Mouse (Mus musculus): ENCODE data around the gene Ntrk3. TPM values are rescaled to one million over a fixed set of nuclear protein-coding genes. Genes with fewer than 3 reads are reported as not detected.

Ntrk3 gene
- total RNA-seq, 2 experiments from 2014 or later: 26.7 to 52.1 TPM

DNA sequence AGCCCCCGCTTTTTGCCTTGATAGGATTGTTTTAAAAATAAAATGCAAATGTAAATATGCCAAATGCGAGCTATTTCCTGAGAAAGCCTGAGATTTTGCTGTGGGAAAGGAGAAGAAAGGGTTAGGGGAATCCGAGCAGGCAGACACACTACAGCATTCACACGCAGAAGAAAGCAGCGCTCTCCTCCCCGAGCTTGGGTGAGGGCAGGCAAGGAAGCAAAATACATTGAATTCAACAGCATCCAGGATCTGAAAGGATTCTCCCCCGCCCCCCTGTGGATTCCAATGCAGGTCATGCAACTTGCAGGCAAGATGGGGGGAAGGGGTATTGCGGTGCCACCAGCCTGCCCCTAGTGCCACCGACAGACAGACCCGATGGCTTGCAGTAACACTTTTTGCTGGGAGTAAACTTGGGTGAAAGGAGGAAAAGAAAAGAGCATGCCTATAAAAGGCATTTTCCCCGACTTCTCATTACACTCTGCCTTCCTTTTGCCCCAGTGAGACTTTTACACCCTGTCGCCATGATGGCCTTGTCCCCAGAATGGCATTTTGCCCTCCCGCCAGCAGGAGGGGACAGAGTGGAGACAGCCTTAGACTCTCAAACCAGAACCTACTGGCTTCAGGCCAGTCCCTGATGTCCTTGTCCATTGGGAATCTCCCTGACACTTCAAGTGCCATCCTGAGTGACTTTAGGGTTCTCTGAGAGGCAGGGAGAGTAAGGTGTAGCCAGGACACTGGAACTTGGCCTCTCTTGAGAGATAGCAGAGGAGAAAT is 158.2 kb downstream of the Ntrk3 start:
- peak; percentile 77 for DNase-seq

DNA sequence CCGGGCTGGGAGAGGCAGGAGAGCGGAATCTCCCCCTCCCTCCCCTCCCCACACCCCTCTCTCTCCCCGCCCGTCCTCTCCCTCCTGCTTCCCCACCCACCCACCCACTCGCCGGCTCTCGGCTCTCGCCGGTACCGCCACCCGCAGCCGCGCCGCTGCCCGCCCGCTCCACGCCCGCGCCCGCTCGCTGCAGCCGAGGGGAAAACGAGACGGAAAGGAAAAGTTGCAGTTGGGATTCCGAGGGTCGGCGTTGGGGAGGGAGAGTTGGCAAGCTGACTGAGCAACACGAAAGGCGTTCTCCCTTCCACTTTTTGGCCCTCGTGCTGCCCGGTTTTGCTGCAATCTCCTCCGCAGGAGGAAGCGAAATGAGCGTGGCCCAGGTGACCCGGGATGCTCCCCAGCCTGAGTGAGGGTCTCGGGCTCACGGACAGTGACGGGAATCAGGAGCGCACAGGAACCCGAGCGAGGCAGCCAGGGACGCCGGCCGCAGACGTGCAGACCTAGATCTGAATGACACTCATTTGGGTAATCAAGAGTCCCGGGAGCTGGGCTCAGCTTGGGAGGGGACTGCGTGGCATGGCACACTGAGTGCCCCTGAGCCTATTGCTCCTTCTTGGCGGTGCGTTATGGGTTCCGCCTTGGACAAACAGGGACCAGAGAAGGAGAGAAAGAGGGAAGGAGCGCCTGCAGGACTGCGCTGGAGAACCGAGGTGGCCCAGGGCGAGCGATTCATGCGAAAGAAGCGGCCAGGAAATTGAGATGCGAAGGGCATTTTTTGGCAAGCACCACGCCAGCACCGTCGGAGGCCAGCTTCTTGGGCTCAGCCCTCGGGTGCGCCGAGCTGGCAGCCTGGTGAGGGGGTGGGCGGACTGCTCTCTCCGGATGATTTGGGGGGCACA is 159.1 kb downstream of the Ntrk3 start:
- peak; percentile 39 for DNase-seq

DNA sequence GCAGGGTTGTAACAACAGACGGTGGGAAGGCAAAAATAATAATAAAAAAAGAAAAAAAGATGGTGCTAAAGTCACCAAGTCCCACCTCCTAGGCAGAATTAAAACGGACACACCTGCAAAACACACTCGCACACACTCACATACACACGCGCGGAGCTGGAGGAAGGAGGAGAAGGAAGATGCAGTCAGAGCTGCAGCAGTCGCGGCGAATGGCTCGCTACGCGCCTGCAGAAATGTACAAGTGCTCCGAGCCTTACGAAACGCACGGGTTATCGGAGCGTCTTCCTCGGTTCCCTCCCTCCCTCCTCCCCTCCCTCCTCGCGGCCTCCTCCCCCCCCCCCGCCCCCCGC is 159.7 kb downstream of the Ntrk3 start:
- DNase-seq: peak; percentile 41

DNA sequence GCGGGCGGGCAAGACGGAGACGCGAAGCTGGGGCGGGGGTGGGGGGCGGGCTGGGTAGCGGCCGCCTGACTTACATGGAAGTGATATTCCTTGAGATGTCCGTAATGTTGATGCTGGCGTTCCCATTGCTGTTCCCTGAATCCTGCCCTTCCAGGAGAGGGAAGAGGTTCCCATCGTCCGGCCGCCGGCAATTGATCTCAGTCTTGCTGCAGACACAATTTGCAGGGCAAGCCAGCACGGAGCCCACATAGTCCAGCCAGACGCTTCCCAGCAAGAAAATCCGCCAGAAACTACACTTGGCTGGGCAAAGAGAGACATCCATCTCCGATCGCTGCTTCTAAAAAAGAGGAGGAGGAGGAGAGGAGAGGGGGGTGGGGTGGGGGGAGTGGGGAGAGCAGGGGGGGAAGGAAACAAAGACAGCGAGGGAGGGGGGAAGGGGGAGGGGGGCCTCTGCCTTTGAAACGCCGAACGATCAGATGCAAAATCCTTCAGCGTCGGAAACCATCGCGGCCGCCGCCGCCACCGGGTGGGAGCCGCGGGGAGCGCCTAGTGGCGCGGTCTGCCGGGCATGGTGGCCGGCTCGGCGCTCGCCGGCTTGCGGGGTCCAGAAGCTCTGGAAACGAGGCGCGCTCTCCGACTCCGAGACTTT is 160.2 kb downstream of the Ntrk3 start:
- no peak for DNase-seq

DNA sequence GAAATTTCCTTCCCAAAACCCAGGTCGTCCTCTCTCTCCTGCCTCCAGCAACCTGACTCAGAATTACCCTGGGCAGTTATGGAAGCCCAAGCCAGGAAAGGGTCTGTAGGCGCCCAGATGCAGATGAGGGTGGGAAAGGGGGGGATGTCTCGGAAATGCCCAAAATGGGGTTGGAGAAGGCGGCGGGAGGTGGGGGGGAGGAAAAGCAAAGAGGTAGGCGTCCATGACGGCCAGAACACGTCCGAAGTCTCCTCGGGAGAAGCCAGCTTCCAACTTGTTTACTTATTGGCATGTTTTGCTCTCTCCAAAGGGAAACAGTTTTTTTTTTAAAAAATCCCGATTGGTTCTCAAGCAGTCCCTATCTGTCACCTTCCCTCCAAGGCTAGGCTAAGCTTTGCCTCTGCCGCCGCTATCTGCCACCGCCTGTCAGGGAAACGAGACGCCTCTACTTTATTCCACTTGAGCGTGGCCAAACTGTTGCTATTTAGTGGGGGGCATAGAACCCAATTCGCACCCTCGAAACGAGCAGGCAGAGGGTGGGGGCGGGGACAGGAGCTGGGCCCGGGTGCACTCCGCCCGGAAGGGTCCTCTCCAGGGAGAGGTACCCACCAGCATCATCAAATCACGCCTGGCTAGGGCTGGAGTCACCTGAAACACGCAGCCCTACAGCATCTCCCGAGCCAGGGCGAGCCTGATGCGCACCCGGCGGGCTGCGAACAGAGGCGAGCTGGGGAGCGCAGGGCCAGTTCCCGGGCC is 160.9 kb downstream of the Ntrk3 start:
- peak; percentile 74 for DNase-seq

DNA sequence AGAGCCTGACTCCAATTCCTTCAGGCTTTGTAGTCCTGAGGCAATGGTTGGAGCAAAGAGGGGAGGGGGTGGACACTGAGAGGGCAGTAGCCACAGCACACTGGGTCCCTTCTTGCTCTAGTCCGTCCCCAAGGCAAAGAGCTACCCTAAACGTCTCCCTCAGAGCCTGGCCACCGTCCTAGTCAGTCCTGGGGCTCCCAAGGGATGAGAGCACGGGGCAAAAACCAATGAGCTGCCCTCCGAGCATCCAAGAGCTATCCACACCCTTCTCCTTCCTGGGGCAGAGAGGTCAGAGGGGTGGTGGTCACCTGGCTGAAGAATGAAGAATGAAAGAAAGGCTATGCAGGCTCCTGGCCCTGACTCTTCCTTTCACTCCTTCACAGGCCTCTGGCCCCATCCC is 161.6 kb downstream of the Ntrk3 start:
- no peak for DNase-seq

DNA sequence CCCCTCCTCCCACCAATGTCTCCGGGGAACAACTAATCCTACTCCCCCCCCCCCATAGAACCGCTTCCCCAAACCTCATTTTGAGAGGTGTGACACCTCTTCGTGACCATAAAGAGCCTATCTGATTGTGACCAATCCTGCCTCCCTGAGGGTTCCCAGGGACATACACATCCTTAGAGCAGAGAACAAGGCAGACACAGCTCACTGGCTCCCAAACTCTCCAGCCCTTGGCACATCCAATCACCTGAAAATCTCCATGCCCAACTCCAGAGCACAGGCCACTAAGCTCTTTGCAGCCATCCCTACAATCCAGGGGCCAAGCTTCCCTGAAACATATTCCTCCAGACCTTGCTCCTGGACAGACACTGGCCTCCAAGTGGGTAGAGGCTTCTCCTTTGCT is 162.3 kb downstream of the Ntrk3 start:
- DNase-seq: no peak

DNA sequence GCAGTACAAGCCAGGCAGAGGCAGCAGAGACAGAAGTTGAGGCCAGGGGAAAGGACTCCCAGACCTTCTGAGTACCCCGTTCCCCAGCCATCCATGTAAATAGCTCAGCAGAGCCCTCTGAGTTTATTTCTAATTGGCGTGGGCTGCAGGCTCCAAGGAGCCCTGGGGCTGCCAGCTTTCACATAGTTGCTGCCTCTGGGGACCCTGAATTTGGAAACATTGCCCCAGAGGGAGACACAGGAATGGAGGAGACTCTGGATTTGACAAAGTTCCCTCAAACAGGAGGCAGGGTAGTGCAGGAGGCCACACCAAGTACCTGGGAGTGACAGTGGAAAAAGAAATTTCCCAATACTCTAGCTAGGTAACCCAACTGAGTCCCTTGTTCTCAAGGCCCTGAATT is 166.6 kb downstream of the Ntrk3 start:
- DNase-seq: peak; percentile 70

DNA sequence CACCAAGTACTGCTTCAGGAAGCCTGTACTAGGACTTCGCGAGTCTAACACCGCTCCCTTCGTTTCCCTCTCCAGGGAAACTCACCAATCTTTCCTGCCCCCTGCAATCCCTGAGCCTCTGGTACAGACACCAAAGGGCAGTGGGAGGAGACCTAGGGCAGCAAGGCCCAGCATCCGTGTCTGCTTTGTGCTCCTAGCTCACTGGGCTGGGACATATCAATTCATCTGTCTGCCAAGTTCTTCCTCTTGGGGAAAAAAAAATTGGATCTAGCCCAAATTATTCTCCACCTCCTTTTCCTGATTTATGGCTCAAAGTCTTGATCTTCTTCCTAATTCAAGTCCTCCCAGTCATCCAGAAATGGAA is 168.6 kb downstream of the Ntrk3 start:
- DNase-seq: no peak

DNA sequence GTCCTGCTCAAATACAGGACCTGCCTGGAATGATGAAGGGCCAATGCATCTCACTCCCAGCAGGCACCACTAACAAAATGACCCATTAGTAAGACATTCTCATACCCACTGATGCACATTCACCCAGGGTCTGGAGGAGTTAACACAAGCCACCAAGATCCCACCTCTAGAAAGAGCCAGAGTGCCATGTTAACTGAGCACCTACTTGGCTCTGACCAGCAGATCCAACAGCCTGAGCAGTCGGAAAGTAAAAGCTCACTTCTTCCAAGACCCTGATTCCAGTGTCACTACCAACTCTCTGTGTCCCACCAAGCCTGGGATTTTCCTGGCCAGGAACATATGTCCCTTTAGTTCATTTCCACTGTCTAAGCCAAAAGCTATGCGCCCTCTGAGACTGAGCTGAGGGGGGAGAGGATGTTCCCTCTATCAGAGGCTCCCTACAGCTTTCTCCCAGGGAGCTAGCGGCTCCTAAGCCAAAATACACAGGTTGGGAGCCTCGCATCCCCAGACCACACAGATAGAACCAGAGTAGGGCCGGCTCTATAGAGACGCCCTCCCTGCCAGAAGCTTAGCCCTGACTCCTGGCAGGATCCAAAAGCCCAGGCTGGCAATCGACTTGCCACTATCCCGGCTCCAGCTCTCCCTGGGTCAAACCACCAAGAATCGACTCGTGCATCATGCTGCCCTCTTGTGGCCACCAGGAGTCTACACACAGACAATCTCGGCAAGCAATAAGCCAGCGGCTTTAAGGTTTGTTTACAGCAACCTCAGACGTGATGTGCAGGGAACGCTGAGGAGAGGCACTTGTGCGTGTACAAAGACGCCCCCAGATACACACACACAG is 169.2 kb downstream of the Ntrk3 start:
- DNase-seq: peak; percentile 82

DNA sequence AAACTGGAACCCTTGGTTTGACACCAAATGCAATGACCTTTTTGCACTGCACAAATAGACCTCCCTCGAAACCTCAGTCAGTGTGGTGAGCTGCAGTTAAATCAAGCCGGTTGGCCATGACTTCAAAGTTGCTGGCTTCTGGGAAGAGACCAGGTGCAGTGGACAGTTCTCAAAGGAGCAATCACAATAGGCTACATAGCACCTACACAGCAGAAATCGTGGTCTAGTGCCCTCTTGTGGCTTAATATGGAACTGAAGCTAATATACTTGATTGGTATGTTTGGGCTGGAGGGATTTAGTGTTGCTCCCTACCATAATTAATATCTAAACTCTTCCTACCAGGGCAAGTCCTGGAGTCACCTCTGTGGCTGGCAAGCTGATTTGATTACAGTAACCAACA is 171.2 kb downstream of the Ntrk3 start:
- DNase-seq: peak; percentile 51

DNA sequence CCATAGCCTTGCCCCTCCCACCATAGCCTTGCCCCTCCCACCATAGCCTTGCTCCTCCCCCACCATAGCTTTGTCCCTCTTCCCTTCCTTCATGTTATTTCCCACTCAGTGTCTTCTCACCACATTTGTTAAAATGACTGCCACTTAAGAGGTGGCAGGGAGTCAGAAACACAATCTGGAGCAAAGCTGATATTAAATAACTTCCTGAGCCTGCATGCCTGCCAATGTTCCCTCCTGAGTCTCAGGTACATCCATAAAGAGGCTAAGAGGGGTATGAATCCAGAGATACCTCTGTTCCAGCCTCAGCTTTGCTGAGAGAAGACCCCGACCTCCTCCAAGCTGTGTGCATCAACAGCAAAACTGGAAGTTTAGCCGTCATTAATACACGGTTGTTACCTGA is 172.4 kb downstream of the Ntrk3 start:
- DNase-seq: no peak

DNA sequence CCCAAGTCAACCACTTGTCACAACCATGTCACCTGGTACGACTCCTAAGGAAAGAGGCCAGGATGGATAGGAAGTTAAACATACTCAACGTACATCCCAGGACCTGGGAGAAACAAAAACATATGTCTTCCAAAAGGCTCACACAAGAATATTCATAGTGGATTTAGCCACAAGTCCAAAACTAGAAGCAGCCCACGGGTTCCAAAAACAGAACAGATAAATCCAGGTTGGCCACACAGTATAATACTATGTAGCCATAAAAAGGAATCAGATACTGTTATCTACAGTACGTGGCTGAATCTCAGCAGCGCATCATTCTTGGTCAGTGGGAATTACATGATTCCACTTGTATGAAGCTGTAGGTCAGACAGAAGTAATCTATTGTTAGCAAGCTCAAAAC is 179.3 kb downstream of the Ntrk3 start:
- no peak for DNase-seq

DNA sequence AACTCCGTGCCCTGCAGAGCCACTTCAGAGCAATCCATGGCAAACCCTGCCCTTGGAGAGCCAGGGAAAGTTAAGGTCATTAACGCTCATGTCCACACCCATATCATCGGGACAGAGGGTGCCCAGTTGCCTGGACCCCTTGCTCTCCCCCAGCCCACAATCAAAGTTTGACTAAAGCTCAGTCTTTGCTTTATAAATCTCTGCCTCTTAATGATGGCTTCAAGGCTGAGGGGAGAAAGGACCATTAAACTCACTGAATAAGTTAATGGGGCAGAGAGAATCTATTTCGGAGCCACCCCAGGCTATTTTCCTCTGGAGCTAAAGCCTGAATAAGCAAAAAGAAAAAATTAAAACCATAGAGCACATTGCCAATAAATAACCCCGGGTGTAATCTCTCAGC is 182.3 kb downstream of the Ntrk3 start:
- DNase-seq: no peak

DNA sequence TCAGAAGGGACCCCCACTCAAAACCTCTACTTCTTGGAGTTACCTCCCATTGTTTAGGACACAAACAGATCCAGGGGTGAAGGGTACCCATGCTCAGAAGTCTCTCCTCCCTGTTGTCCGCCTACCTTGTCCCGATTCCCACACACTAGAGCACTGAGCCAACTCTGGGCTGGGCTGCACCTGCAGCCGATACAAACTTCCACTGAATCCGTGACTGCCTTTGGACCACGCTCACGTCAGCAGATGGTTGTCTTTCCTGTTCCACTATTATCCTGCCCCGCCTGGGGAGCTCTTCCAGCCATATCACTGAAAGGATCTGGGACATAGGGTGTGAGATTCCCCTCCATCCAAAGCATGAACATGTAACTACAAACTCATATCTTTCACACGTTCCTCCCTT is 188.4 kb downstream of the Ntrk3 start:
- DNase-seq: no peak

DNA sequence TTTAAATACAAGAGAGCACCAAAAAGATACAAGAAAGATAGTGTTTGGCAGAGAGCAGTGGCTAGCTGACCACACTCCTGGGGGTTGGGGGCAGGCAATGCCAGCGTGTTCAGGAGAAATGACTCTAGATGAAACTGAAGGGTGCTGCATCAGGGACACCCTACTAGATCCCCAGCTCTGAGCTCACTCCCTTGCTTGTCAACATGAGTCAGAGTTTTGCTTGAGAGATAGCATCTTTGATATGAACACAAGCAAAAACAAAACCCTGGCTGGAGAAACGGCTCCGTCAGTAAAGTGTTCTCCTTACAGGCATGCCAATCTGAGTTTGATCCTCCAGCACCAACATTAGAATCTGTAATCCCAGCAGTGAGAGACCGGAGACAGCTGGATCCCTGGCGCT is 189.1 kb downstream of the Ntrk3 start:
- DNase-seq: no peak

DNA sequence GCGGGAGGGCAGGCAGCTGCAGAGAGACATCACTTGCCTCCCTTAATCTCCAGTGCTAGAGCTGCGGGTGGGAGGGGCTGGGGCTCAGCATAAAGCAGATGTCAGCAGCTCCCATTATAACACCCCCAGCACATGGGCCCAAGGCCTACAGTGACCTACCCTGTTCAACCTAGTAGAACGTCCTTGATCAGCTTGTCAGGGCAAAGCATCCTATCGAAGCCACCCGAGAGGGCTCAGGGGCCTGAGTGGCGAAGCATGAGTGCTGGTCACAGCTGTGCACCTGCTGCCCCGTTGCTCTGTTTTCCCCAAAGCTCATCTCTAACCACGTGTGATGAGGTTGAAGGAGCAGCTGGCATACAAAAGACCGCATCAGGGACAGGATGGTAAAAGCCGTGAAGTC is 191.3 kb downstream of the Ntrk3 start:
- no peak for DNase-seq

DNA sequence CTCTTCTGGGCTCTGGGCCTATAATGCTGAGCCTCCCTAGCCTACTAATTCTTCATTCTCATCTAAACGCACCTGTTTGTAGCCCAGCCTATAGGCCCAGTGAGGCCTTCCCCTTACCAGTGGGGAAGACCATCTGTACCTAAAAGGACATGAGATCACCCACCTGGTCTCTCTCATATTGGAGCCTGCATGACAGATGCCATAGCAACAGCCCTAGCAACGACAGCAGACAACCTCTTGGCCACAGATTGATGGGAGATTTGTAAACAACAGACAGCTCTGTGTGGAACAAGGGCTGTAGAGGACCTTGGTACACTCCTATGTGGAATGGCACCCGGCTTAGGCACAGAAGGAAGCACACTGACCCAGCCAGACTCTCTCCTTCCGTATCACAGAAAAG is 195.3 kb downstream of the Ntrk3 start:
- no peak for DNase-seq

DNA sequence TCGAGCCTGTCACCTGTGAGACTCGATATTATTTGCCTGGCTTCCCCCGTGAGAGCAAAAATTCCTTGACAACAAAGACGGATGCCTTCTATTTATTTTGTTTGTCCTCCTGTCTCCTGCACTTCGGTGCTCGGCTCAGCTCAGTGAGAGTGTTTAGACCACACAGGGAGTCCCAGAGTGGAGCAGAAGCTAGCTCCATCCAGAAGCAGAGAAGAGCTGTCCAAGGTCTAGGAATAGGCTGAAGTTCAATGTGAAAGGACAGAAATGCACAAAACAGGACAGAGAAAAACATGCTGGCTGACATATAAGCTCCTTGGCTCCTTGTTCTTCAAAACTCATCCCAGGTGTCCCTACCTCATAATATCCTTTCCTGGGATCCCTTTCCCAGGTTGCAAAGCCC is 207.5 kb downstream of the Ntrk3 start:
- no peak for DNase-seq

DNA sequence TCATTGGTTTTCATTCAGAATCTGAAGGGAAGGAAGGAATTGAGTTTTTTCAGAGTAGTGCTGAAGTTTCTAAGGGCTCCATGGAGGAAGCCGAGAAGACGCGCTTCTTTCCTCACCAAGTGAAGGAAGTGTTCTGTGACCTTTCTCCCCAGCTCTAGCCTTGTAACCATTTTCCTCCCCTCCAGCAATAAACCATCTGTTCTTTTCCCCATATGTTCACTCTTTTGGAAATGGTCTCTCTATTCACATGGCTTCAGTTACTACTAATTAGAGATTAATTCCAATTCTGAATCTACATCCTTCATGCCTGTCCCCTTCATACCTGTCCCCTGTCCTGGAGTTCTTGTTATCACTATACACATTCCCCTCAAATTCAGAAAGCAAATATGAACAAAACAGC is 209.8 kb downstream of the Ntrk3 start:
- no peak for DNase-seq

DNA sequence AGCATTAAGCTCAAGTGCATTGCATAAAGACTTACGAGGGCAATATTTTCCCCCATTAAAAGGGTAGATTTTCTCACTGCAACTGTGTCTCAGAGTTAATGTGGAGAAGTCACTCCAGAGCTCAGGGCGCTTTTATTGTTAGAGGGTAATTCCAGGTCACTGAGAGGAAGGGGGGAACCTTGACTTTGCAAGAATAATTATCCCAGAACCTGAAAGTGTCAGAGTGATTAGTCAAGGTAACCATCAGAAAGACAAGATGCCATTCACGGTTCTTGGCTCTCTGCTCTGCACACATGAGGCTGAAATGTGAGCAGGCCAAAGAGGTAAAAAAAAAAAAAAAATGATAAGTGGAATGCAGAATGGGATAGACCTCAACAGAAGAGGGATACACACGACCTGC is 210.2 kb downstream of the Ntrk3 start:
- no peak for DNase-seq
